Mouse (Mus musculus): Measurements from ENCODE around the gene Zfx.

GRCm38 (mm10) chrX:94047381-94047780, 76.1 kb downstream of the Zfx start:
- TF ChIP-seq GATA1 (IDR thresholded peaks at IDR 0.05; ENCODE audit: low read length), result no peak
- TF ChIP-seq TAL1 (IDR thresholded peaks at IDR 0.05; ENCODE audit: low read length), result no peak

Measured in erythroblast, embryonic 14.5 days (primary cell).